Mouse (Mus musculus): Measurements from ENCODE around the gene Smc6.

Smc6 gene

DNA sequence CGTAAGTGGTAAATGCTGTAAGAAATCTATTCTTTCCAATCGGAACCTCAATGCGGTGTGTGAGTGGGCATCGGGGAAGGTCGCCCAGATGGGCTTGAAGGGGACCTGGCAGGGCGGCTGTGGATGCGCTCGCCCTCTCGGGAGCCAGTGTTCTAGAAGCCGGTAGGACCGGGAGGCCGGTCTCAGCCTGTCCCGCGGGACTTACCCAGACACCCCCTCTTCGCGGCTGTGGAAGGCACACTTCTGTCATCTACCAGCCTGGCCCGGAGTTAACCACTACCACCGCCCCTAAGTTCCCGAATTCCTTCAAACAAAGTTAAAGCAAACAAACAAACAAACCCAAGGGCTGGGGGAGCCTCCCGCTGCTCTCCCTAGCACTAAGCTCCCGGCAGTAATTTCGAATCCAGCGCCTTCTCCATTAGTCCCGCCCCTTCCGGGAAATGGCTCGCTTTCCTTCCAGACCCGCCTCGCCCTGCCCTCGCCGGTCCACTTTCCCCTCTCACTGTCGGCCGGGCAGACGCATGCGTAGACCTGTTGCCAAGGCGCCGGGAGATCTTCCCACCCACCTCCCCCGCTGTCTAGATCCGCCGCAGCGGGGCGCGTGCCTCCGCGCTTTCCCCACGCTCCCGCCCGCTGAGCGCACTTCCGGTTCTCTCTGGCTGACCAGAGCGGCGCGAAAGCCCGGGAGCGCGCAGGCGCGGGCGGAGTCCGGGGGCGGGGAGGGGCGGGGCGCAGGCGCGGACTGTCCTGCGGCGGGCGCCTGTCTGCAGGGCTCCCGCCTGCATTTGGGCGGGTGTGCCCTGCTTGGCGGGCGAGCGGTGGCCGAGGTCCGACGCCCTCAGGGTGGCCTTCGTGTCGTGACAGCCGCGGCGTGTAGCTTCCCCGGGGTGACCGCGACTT lies at the start of gene Smc6, which contains the start of gene Gen1:
Gene Smc6, plus strand, starts transcription at position 505 of the 900 bp plus-strand sequence.
Gene Gen1, minus strand, starts transcription at position 420 of the 900 bp plus-strand sequence.
- peak; percentile 96 to 97 for DNase-seq

DNA sequence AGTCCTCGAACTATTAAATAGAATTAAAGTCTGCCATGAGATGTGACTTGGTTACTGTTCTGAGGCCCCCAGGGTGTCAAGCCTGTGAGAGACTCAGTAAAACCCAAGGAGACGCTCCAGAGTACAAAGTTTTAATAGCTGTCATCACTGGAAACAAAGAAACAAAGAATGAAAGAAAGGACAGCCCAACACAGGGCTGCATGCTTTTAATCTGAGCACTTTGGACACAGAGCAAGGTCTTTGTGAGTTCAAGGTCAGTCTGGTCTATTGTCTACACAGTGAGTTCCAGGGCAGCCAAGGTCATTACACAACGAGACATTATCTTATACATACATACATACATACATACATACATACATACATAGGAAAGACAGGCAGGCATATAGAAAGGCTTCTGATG lies 49.2 kb upstream of the Smc6 start:
- DNase-seq: no peak

DNA sequence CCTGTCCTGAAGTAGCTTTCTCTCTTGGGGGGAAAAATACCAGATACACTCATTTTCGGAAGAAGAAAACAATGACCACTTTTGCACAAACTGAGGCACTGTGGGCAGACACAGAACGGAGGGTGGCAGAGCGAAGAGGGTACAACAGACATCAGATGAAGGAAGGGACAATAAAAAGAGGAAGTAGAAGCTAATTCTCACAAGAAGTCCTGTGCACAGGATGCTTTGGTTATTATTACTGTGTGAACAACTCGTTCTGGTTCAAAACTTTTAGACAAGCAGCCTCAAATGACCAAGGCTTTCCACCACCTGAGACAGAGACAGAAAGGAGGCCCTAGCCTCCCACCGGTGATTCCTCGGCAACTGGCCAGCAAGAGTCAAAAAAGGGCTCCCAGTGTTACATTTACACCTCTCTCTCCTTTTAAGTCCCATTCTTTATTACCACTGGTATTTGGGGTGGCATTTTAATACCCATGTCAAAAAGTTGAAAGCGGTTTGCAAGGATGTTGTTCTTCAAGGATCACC lies 47.9 kb upstream of the Smc6 start:
- DNase-seq: no peak

DNA sequence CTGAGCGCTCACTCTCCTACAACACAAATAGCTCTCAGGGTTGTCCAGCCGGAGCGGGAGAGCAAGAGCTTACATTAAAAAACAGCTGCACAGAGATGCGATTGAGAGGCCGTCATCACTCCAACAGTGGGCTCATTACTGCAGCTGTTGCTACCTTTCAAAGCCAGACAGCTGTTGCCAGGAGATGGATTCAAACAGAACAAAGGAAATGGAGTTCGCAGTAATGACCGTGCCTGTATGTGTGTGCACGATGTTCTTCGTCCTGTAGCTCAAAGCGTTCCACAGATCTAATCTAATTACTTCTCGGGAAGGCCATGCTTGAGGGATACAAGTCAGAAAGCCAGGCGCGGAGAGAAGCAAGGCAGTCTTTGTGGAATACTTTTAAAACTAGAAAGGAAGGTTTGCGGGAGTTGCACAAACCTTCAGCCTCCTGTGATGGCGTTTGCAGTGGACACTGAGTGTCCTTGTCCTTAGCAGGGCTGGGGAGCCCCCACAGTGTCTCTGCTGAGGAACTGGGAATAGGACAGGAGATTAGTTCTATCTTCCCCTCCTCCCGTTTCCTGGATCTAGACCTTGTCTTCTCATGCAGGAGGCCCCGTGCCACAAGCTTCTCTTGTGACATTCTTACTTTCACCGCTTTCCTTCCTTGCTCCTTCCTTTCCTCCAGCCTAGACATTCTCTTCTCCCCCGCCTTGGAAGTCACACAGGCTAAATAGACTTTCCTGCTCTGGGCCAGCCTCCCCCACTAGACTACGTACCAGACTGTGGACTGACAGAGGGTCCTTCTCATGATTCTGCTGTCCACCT lies 44.0 kb upstream of the Smc6 start:
- DNase-seq: no peak

DNA sequence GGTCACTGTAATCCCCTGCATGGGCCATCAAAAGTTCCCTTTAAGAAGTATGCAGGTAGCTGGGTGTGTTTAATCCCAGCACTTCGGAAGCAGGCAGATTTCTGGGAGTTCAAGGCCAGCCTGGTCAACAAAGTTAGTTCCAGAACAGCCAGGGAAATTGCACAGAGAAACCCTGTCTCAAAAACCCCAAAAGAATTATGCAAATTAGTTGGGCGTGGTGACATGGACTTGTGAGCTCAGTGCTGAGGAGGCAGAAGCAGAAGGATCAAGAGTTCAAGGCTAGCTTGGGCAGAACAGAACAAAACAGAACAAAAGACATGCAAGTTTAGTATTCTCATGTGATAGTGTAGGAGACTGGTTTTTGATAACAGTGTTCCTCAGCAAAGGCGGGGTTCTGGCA lies 43.1 kb upstream of the Smc6 start:
- no peak for DNase-seq

DNA sequence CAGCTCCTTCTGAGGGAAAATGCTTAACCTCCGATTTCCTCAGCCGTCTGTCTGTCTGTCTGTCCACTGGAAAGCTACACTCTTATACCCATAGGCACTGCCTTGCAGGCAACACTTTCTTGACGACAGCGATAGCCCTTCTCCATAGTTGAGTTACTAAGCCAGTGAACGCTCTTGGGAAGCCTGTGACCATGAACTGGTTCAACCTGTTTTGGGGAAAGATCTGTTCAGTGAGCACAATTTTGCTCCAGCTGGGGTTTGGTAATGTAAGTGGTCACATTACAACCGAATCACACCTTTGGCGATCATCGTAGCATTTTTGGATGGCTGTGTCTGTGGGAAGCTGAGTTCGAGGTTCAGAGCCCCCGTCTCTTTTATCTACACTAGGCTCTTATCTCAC lies 42.6 kb upstream of the Smc6 start:
- DNase-seq: no peak

DNA sequence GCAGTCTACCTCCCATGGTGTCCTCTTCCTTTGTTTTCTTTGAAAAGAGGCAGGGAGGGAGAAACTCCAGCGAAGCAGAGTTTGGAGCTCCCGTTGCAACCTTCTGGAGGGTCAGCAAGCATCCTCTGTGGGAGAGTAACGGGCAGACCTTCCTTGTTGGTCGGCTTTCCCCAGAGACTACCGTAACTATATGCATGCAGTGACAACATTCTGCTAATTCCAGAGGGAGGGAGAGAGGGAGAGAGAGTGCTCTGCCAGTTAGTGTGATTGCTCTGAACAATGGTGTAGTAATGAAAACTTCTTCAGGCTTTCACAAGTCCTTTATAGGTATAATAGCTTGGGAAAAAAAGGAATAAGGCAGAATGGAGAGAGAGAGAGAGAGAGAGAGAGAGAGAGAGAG lies 41.0 kb upstream of the Smc6 start:
- no peak for DNase-seq

DNA sequence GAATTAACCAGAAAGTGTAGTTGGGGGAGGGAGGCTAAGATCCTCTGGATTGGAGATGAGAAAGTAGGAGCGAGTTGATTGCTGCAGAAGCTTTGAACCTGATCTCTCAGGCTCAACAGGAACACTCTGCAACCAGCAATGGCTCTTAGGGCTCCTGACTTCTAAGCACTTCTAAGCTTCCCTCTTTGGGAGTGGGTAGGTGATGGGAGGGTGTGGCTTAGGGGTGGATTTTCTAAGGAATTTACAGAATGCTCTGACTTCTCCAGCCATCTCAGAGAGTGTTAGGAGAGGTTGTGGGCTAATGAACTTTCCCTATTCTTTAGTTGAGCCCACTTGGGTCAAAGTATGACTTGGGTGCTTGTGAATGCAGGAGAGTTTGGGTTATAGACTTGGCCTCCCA lies 39.6 kb upstream of the Smc6 start:
- no peak for DNase-seq

DNA sequence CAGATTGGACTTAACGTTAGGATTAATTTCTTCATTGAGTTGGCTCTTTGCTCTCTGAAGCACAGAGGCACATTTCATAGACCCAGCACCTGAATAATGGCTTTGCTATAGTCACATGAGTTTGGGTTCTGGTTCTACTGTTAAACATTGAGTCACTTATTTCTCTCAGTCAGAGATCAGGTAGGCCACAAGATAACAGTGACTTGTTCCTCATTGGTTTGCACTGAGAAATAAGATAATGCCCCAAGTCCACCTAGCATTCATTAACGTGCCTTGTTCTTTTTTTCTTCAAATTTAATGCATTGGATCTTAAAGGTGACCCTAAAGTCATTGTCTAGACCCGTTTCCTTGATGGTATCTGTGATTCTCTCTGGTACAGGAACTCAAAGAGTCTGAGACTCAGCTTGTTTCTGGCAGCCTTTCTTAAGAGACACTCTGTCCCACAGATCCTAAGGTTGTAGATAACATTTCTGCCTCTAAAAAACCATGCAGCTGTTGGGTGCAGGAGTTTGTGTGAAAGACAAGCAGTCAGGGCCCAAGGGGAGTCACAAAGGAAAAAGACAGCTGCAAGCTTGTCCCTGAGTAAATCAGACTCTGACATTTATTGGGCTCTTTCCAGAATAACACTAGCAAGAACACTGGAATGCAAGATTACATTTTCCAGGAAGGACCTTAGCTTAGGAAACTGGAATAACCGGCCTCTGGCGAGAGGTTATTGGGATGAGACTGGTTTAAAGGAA lies 39.0 kb upstream of the Smc6 start:
- DNase-seq: no peak

DNA sequence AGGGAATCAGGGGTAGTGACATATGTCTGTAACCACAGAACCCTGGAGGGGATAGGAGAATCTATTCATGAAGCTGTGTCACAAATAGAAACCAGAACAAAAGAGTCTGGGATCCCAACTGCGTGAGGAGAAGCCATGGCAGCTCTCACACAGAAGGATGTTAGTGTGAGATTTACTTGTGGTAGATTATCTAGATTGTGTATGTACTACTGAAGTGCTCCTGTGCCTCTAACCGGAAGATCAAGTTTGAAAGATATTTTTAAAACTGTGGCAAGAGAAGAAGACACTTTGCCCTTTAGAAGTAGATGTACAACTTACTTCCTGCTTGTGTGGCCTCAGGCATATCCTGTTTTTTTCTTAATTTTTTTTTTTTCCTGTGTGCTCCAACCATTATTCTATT lies 35.4 kb upstream of the Smc6 start:
- DNase-seq: no peak

DNA sequence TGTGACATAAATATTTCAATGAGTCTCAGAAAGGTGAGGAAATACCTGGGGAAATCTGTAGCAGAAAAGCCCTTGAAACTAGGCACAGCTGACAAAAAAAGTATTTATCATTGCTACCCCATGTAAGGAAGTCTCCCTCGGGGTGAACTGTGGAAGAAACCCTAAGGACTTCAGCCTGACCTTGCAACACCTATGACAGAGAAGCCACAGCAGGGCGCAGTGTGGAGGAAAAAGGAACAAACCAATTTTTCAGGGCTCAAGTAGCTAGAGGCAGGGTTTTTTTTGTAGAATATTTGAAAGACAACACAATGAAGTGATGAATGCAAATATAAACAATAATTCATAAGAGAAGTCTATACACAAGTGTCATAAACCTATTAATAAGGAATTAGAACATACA lies 29.7 kb upstream of the Smc6 start:
- no peak for DNase-seq

DNA sequence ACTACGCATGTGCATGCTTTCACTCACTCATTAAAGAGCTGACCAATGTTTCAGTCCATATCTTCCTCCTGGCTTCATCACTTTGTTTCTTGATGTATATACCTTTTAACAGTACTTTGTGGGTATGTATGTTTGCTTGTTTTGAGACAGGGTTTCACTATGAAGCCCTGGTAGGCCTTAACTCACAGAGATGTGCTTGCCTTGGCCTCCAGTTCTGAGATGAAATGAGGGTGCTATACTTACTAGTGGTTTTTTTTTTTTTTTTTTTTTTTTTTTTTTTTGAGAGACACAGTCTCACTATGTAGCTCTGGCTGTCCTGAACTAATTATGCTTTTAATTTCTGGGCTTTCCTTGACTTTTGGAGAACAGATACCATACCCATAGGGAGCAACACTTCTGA lies 18.2 kb upstream of the Smc6 start:
- DNase-seq: no peak

DNA sequence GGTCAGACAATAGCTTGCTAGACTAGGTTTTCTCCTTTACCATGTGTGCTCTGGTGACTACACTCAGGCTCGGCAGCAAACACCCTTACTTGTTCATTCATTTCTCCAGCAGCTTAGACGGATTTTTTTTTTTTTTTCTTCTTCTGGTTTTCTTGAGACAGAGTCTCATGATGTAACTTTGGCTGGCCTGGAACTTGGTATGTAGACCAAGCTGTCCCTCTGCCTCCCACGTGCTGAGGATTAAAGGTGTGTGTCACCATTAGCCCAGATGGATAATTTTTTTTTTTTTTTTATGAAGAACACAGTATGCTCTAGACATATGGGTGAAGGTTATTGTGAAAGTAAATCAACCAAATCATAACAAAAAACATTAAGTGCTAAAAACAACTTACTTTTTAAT lies 15.4 kb upstream of the Smc6 start:
- no peak for DNase-seq

DNA sequence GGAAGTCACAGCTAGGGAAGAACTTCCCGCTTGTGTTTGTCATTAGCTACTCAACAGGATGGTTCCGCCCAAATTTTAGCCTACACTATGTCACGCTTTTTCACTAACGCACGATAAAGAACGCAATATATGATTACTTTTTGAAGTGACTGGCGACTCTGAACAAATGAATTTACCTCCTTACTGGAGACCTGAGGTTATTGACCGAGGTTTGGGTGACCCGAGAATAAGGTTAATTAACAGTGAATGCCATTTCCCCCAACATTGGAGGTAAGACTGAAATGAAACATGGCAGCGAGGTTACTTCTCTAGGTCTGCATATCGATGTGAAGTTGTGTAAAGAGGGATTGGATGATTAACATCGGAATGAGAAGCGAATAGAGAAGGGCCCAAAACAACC lies 791 bp upstream of the Smc6 start:
- no peak for DNase-seq

DNA sequence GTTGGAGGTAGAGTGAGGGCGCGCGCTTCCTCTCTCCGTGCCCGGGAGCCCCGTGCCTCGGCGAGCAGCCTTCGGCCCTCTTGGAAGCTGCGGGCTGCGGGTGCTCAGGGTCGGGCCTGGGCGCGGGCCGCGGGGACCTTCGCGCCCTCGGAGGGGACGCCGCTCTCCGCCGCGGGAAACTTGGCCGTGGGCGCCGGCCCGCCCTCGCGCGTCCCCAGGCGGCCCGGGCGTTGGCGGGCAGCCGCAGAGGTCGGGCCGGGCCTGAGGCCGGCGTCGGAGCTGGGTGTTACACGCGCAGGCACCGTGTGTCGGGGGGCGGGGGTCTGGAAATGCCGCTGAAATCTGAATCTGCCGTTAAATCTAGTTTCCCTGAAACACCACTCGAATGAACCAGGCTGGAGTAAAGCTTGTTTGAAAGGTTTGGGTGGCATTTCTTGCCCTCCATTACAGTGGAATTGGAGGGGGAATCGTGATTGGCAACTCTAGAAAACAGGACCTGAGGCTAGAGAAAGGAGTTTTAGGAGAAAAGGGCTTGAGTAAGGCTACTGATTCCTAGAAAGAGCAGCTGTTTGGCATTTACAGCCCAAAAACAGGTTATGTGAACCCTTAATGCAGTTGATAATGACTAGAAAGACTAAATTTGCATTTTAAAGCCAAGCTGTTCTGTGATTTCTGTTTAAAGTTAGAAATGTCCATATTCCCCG lies 748 bp downstream of the Smc6 start:
- DNase-seq: peak in 1 of 2 experiments; percentile 35

DNA sequence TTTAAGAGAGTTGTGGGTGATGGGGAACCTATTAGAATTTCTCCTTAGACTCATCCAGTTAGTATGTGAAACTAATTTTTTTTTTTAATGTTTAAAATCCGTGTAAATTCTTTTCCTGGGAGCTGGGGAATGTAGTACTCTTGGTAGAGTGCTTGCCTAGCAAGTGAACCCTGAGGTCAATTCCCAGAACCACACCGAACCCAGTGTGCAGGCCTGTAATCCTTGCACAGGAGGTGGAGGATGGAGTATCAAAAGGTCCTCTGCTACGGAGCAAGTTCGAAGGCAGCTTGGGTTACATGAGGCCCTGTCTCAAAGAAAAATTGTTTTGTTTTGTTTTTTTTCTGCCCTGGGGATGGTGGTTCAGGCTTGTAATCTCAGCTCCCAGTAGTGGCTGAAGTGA lies 1.3 kb downstream of the Smc6 start:
- DNase-seq: no peak

DNA sequence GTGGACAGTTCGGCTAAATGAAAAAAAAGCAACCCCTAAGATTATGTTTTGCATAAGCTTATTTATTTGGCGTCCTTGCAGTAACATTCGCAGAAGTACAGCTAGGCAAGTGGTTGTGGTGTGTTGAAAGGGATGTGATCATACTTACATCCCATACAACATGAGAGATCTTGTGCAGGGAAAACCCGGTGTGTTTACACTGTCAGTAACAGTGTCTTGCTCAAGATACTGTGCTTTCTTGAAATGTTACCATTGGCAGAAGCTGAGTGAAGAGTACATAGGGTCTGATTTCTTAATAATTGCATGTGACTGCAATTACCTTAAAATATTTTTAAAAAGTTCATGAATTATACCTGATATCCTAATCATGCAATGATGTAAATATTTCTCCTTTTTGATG lies 6.9 kb downstream of the Smc6 start:
- DNase-seq: no peak

DNA sequence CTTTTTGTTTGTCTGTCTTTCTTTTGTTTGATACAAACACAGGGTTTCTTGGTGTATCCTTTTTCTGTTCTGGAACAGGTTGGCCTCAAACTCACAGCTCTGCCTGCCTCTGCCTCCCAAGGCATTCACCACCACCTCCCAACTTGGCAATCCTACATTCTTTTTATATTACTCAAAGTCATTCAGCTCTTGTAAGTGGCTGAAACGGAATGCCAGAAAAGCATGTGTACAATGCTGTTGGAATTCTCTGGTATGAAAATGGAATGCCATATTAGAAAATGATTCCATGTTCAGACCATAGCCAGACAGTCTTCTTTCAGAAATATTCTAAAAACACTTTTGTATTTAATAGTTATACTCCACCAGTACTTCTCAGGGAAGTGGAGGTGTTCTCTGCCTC lies 7.5 kb downstream of the Smc6 start:
- DNase-seq: no peak

DNA sequence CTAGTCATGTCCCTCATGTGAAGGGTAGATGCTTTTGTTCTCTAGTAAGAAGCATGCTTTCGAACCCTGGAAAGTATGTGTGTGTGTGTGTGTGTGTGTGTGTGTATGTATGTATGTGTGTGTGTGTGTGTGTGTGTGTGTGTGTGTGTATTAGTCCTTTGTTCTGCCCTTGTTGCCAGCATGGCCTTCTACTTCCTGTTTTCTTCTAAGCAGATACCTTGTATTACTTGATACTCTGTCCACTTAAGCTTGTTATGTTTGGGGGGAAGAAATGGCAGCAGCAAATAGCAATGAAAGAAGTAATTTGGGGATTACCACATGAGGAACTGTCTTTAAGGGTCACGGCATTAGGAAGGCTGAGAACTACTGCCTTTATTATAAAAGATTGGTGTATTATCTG lies 10.9 kb downstream of the Smc6 start:
- no peak for DNase-seq

DNA sequence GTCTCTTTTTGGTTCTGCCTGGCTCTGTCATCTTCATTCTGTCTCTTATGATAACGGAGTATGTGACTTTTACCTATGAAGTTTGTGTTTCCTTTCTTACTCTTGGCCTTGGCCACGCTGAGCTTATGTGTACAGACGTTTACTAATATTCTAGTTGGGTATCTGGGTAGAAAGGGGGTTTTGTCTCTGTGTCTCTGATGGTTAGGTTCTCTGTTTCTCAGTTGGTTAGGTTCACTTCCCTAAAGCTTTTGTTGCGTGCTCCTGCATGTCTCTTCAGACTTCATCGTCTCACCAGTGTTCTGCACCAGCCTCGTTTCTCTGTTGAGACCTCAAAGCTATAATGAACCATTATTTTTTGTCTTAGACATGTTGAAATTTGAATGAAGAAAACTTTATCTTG lies 11.5 kb downstream of the Smc6 start:
- no peak for DNase-seq

DNA sequence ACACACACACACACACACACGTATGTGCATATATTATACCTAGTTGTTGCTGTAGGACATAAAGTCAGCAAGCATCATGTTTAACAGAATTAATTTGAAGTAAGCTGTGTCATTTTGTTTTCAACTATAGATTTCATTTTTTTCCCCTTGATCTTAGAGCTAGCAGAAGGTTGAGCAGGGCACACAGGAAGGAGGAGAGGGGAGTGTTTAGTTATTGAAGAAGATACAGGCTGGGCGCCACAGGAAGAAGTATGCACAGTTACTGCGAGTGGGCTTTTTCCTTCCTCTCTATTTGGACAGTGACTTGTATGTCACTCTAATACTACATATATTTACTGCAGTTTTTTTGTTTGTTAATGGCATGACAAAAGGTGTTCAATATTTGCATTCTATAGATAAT lies 14.2 kb downstream of the Smc6 start:
- no peak for DNase-seq

DNA sequence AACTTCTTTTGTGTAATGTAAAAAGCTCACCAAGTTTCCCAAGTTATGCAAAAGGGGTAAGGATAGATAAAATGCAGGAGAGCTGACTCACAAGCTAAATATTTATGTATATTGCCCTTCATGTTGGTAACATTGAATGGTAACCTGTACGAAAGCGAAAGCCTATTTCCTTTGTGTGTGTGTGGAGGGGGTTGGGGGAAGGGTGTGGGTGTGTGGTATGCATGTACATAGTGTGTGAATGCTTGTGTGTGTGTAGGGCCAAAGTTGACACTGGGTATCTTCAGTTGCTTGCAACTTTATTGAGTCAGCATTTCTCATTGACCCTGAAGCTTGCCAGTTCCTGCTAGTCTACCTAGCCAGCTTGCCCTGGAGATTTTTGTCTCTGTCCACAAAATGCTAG lies 15.9 kb downstream of the Smc6 start:
- DNase-seq: no peak

DNA sequence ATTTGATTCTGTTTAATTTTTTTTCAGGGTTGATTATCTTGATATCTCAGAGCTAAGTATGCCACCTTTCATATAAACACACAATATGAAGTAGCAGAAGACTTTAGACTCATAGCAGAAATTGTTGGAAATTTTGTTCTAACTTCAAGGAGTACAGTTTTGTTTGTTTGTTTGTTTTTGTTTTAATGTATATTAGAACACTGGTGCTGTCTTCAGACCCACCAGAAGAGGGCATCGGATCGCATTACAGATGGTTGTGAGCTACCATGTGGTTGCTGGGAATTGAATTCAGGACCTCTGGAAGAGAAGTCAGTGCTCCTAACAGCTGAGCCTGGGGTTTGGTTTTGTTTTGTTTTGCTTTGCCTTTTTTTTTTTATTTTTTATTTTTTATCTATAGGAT lies 20.7 kb downstream of the Smc6 start:
- DNase-seq: no peak
